Mouse (Mus musculus): ENCODE measurements around the gene Gm10031.
"Not testable (repeated sequence)": the region's sequence is repeated elsewhere in the genome, so short reads cannot be mapped to it uniquely, and the experiment has no call there.

Gm10031 gene

GRCm38 (mm10) chr1:156523842-156524241 lies at the start of gene Gm10031:
Gm10031 (plus strand) TSS chr1:156524012.
- DNase-seq = not testable (repeated sequence)

- DNase-seq = no peak
These were observed 49.0 kb upstream of the Gm10031 start for GRCm38 (mm10) chr1:156474854-156475253.

- DNase-seq = no peak
These were observed 47.8 kb upstream of the Gm10031 start for GRCm38 (mm10) chr1:156476016-156476415.

GRCm38 (mm10) chr1:156476535-156476934 lies 47.3 kb upstream of the Gm10031 start:
- DNase-seq = no peak

GRCm38 (mm10) chr1:156481826-156482225 lies 42.0 kb upstream of the Gm10031 start:
- no peak for DNase-seq

GRCm38 (mm10) chr1:156487498-156487897 lies 36.3 kb upstream of the Gm10031 start:
- no peak for DNase-seq

- DNase-seq = no peak
These were observed 35.8 kb upstream of the Gm10031 start for GRCm38 (mm10) chr1:156488031-156488430.

GRCm38 (mm10) chr1:156491226-156491796 lies 32.5 kb upstream of the Gm10031 start:
- DNase-seq = no peak

- DNase-seq = no peak
These were observed 28.8 kb upstream of the Gm10031 start for GRCm38 (mm10) chr1:156495025-156495424.

GRCm38 (mm10) chr1:156496910-156497309 lies 26.9 kb upstream of the Gm10031 start:
- no peak for DNase-seq

GRCm38 (mm10) chr1:156504945-156505523 lies 18.8 kb upstream of the Gm10031 start:
- no peak for DNase-seq

GRCm38 (mm10) chr1:156505901-156506300 lies 17.9 kb upstream of the Gm10031 start:
- DNase-seq = no peak

GRCm38 (mm10) chr1:156507753-156508152 lies 16.1 kb upstream of the Gm10031 start:
- DNase-seq = no peak

- no peak for DNase-seq
These were observed 3.6 kb upstream of the Gm10031 start for GRCm38 (mm10) chr1:156520136-156520780.

- no peak for DNase-seq
These were observed 1.9 kb upstream of the Gm10031 start for GRCm38 (mm10) chr1:156521796-156522517.

GRCm38 (mm10) chr1:156532476-156533175 lies 8.8 kb downstream of the Gm10031 start:
- DNase-seq = not testable (repeated sequence)

GRCm38 (mm10) chr1:156533483-156533882 lies 9.7 kb downstream of the Gm10031 start:
- DNase-seq = no peak

- no peak for DNase-seq
These were observed 10.1 kb downstream of the Gm10031 start for GRCm38 (mm10) chr1:156533911-156534310.

- DNase-seq = no peak
These were observed 13.2 kb downstream of the Gm10031 start for GRCm38 (mm10) chr1:156537031-156537430.

- no peak for DNase-seq
These were observed 13.9 kb downstream of the Gm10031 start for GRCm38 (mm10) chr1:156537701-156538100.

GRCm38 (mm10) chr1:156538382-156538781 lies 14.6 kb downstream of the Gm10031 start:
- DNase-seq = no peak

- no peak for DNase-seq
These were observed 16.2 kb downstream of the Gm10031 start for GRCm38 (mm10) chr1:156539787-156540560.
